28 mouse cellular contexts compared by ENCODE assay signal in genomic region chr8:44031376-44031775, GRCm38 (mm10).
DNase-seq lines count a peak whose midpoint lies in the region; ATAC-seq and TF ChIP-seq lines count a peak whose summit lies in the region.
"Had no signal": no experiment of that assay in that cellular context is flagged by ENCODE, and none has a peak within 500 bp of the region (broad histone marks: within the 10 kb centered on the region; RNA-seq: fewer than 3 reads in every experiment).

No protein-coding gene starts in this region.

- H3K9me3 ChIP-seq in kidney, embryonic 15.5 days (replicated peaks), result no peaks in the 10 kb centered on the region
- H3K9me3 ChIP-seq in kidney, postnatal 0 days (replicated peaks; ENCODE audit: low read length), result no peaks in the 10 kb centered on the region
- H3K9me3 ChIP-seq: embryonic facial prominence, embryonic 13.5 days; embryonic facial prominence, embryonic 15.5 days; forebrain, embryonic 10.5 days; forebrain, embryonic 12.5 days; G1E had no signal

- DNase-seq in kidney, adult 2 months, result peak; percentile 33
- DNase-seq in kidney, postnatal 4 days, result no peak
- no peak for DNase-seq in kidney, postnatal 14 days
- peak; percentile 4 for DNase-seq in kidney, postnatal 0 days (ENCODE audit: low spot score)
- no peak for DNase-seq in kidney, adult 11 months
- DNase-seq in ovary, adult 18-20 months (ENCODE audit: low spot score), result no peak
- DNase-seq: adrenal gland, adult 8-10 months; adrenal gland, postnatal 14 days; adrenal gland, postnatal 36 days; B cell, adult 2 months; cerebellum, adult 11-12 months; cerebellum, adult 2 months; cerebellum, adult 9-10 months; cerebellum, postnatal 10 days; cerebellum, postnatal 25 days; embryo, embryonic 11 days had no signal

- no peak overlapping the region for H3K4me2 ChIP-seq in kidney, embryonic 15.5 days
- no peak overlapping the region for H3K4me2 ChIP-seq in kidney, postnatal 0 days (ENCODE audit: low read length)
- H3K4me2 ChIP-seq: embryonic facial prominence, embryonic 13.5 days; embryonic facial prominence, embryonic 15.5 days; forebrain, embryonic 12.5 days had no signal

- H3K4me1 ChIP-seq in kidney, adult 2 months (ENCODE audit: control insufficient read depth, insufficient read depth, low read length), result peaks cover 3% of the 10 kb centered on the region; the same call in 1 of the 2 replicates
- H3K4me1 ChIP-seq in kidney, embryonic 15.5 days, result peaks cover 3% of the 10 kb centered on the region; the same call in 1 of the 2 replicates
- H3K4me1 ChIP-seq in kidney, postnatal 0 days (replicated peaks; ENCODE audit: insufficient read depth, low read length), result no peaks in the 10 kb centered on the region
- H3K4me1 ChIP-seq: embryonic facial prominence, embryonic 13.5 days; embryonic facial prominence, embryonic 15.5 days; forebrain, embryonic 10.5 days; forebrain, embryonic 12.5 days had no signal

- peak; percentile 54 for ATAC-seq in kidney, embryonic 15.5 days (replicated peaks; ENCODE audit: low FRiP score)
- no peak for ATAC-seq in kidney, postnatal 0 days (replicated peaks; ENCODE audit: low FRiP score, low read depth)
- ATAC-seq: activated CD4-positive, CD25-positive, alpha-beta regulatory T cell, adult 4 months; CD4-positive, CD25-positive, alpha-beta regulatory T cell, adult 4 months; forebrain, embryonic 14.5 days; forebrain, embryonic 16.5 days had no signal

- TF ChIP-seq CTCF in kidney, adult 2 months (conservative IDR thresholded peaks at IDR 0.05; ENCODE audit: insufficient read depth, insufficient read length, low read depth, low read length), result no peak
- no peak for TF ChIP-seq CTCF in kidney, postnatal 0 days (IDR thresholded peaks at IDR 0.05; ENCODE audit: low read depth)

- no peak for TF ChIP-seq POLR2A in kidney, adult 2 months (IDR thresholded peaks at IDR 0.05; ENCODE audit: low read depth, low read length)

- H3K27ac ChIP-seq in kidney, adult 2 months (ENCODE audit: insufficient read depth, low read depth, low read length), result no peak overlapping the region
- H3K27ac ChIP-seq in kidney, embryonic 15.5 days, result no peak overlapping the region
- H3K27ac ChIP-seq in kidney, postnatal 0 days, result no peak overlapping the region
- H3K27ac ChIP-seq: embryonic facial prominence, embryonic 13.5 days; embryonic facial prominence, embryonic 15.5 days; forebrain, embryonic 10.5 days; forebrain, embryonic 12.5 days had no signal

- H3K9ac ChIP-seq in kidney, embryonic 15.5 days, result no peak overlapping the region
- no peak overlapping the region for H3K9ac ChIP-seq in kidney, postnatal 0 days (ENCODE audit: low read depth, low read length)
- H3K9ac ChIP-seq: embryonic facial prominence, embryonic 13.5 days; embryonic facial prominence, embryonic 15.5 days; forebrain, embryonic 12.5 days had no signal

- H3K4me3 ChIP-seq in kidney, adult 2 months (ENCODE audit: insufficient read depth, low read depth, low read length), result no peak overlapping the region
- no peak overlapping the region for H3K4me3 ChIP-seq in kidney, embryonic 15.5 days (replicated peaks)
- H3K4me3 ChIP-seq in kidney, postnatal 0 days (replicated peaks; ENCODE audit: low read depth, low read length), result no peak overlapping the region
- H3K4me3 ChIP-seq: embryonic facial prominence, embryonic 13.5 days; embryonic facial prominence, embryonic 15.5 days; erythroblast, embryonic 14.5 days; forebrain, embryonic 10.5 days; forebrain, embryonic 12.5 days had no signal

- no peaks in the 10 kb centered on the region for H3K27me3 ChIP-seq in kidney, adult 2 months (replicated peaks; ENCODE audit: control insufficient read depth, insufficient read depth, low read length)
- no peaks in the 10 kb centered on the region for H3K27me3 ChIP-seq in kidney, embryonic 15.5 days
- H3K27me3 ChIP-seq in kidney, postnatal 0 days (ENCODE audit: insufficient read depth, low read length), result no peaks in the 10 kb centered on the region
- H3K27me3 ChIP-seq: CH12.LX; embryonic facial prominence, embryonic 13.5 days; embryonic facial prominence, embryonic 15.5 days; forebrain, embryonic 12.5 days had no signal

- no peaks in the 10 kb centered on the region for H3K36me3 ChIP-seq in kidney, adult 2 months (ENCODE audit: control insufficient read depth, insufficient read depth, low read length)
- H3K36me3 ChIP-seq in kidney, embryonic 15.5 days, result no peaks in the 10 kb centered on the region
- H3K36me3 ChIP-seq in kidney, postnatal 0 days (ENCODE audit: insufficient read depth, low read length), result no peaks in the 10 kb centered on the region
- H3K36me3 ChIP-seq: embryonic facial prominence, embryonic 13.5 days; embryonic facial prominence, embryonic 15.5 days; forebrain, embryonic 10.5 days; forebrain, embryonic 12.5 days; G1E had no signal

- WGBS in kidney, adult 2 months, result 64% methylated on average over 2 of the region's 2 CpGs
- WGBS in kidney, embryonic 15.5 days, result 86% methylated on average over 2 of the region's 2 CpGs
- 82% methylated on average over 2 of the region's 2 CpGs for WGBS in kidney, postnatal 0 days

Comparison
In these comparisons a context has a peak if more than half of its experiments do, and no peak if none do; other contexts are left out.
1. DNase-seq: peak in kidney, adult 2 months (single experiment) and kidney, postnatal 0 days (single experiment); none in kidney, postnatal 4 days (0 of 2), kidney, postnatal 14 days (single experiment), kidney, adult 11 months (single experiment) and ovary, adult 18-20 months (single experiment).